Mouse (Mus musculus) embryonic facial prominence, embryonic 14.5 days (tissue): ENCODE data around the gene Slc44a3. TPM values are rescaled to one million over a fixed set of nuclear protein-coding genes. Genes with fewer than 3 reads are reported as not detected.
A peak's percentile ranks its signal among the peaks of the same experiment; 100 is the strongest.

ENCODE experiments used
- ATAC-seq: fragments of 200-750 bp; cut with Nextera tagmentation; 2 replicates; pipeline ENCODE4 v1.8.0; 2017; ENCODE audit warnings: low read depth, moderate number of reproducible peaks, moderate TSS enrichment
- DNase-seq: peaks from one replicate; pipeline ENCODE4 v3.0.0-alpha.2; 2015; ENCODE audit warnings: low spot score
- H3K27ac ChIP-seq: fragments of 300-500 bp; sonication (generic); replicated peaks from 2 replicates; pipeline ENCODE4 v1.5.1; 2014; ENCODE audit warnings: low read depth, mild to moderate bottlenecking, low read length, moderate library complexity
- H3K27me3 ChIP-seq: fragments of 300-500 bp; sonication (generic); replicated peaks from 2 replicates; pipeline ENCODE4 v1.6.1; 2014; ENCODE audit warnings: low read length; ENCODE audit not compliant: control insufficient read depth, insufficient read depth
- H3K36me3 ChIP-seq: fragments of 300-500 bp; sonication (generic); 2 replicates; pipeline ENCODE4 v1.6.1; 2014; ENCODE audit warnings: low read length, mixed read lengths; ENCODE audit not compliant: control insufficient read depth, insufficient read depth
- H3K4me1 ChIP-seq: fragments of 300-500 bp; sonication (generic); 2 replicates; pipeline ENCODE4 v1.6.1; 2014; ENCODE audit warnings: antibody characterized with exemption, low read length; ENCODE audit not compliant: control insufficient read depth, insufficient read depth
- H3K4me2 ChIP-seq: fragments of 300-500 bp; sonication (generic); 2 replicates; pipeline ENCODE4 v1.6.1; 2014; ENCODE audit warnings: low read depth, mild to moderate bottlenecking, low read length, moderate library complexity, mixed read lengths
- H3K4me3 ChIP-seq: fragments of 300-500 bp; sonication (generic); 2 replicates; pipeline ENCODE4 v1.5.1; 2014; ENCODE audit warnings: low read depth, mild to moderate bottlenecking, low read length
- H3K9ac ChIP-seq: fragments of 300-500 bp; sonication (generic); 2 replicates; pipeline ENCODE4 v1.6.1; 2014; ENCODE audit warnings: low read depth, mild to moderate bottlenecking, low read length, moderate library complexity, mixed read lengths
- H3K9me3 ChIP-seq: fragments of 300-500 bp; sonication (generic); 2 replicates; pipeline ENCODE4 v1.6.1; 2016; ENCODE audit warnings: low read length; ENCODE audit not compliant: control insufficient read depth
- WGBS: fragments of 180-500 bp; shearing (Covaris S2); extraction: QIAGEN DNeasy Blood & Tissue Kit; methylation state at CpG from one replicate; pipeline ENCODE4 v1.1.7; 2014; 5-methylcytosine and 5-hydroxymethylcytosine counted together
- polyA plus RNA-seq: library from polyadenylated mRNA; unstranded; fragments of >200 nt; fragmentation: Nextera tagmentation; extraction: Ambion mirVana; gene quantifications from 2 replicates; pipeline ENCODE4 v1.2.1, GENCODE M21; 2014

The Slc44a3 gene
- polyA plus RNA-seq, 1 experiment from 2014 or later, result 6.4 TPM

DNA sequence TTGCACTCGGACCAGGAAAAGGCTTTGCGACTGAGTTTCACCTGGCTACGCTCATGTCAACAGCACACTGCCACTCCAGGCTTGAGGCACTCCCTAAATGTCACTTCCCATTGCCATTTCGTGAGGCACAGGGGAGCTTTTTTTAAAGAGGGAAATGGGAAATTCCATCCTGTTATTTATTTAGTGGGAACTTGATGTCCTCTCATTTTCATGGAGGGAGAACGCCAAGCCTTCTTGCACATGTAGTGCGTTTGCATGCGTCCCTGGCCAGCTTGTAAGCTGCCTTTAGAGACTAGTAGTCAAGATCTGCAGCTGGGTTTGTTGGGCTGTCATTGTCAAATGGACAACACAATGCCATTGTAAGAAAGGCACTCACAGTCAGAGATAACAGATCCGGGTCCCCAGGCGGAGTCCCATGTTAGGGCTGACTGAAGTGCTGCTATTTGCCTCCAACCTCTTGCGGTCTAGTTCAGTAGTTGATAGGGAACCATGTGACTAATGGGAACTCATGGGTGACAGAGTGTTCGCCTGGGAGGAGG lies 92.5 kb downstream of the Slc44a3 start:
- H3K4me1 ChIP-seq, result peaks cover 61% of the 10 kb centered on the region
- no peak overlapping the region for H3K4me3 ChIP-seq
- H3K4me2 ChIP-seq, result no peak overlapping the region
- no peaks in the 10 kb centered on the region for H3K9me3 ChIP-seq
- H3K27me3 ChIP-seq, result no peaks in the 10 kb centered on the region
- H3K9ac ChIP-seq, result no peak overlapping the region
- peaks cover 37% of the 10 kb centered on the region for H3K36me3 ChIP-seq
- 67% methylated on average over 11 of the region's 11 CpGs for WGBS
- ATAC-seq (no peak), DNase-seq (no peak)
- H3K27ac ChIP-seq, result no peak overlapping the region

DNA sequence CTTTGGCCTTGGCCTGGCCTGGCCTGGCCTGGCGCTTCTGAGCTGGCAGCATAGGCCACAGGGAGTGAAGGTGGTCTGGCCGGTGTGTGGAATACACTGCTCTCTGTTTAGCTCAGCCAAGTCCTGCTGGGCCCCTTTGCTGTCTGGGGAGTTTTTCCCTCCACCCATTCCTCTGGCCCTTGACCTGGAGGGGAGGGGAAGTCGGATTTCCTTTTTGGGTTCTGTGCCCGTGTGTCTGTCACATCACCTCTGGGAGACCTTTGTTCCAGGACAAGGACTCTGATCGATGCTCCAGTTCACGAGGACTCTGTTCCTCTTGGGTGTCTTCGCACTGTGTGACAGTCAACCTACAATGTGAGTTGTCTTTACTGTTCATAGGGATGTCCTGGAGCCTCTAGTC lies 94.2 kb downstream of the Slc44a3 start:
- Histone ChIP-seq H3K4me1 (peaks cover 75% of the 10 kb centered on the region), H3K9ac (no peak overlapping the region), H3K27ac (no peak overlapping the region), H3K4me3 (no peak overlapping the region), H3K27me3 (no peaks in the 10 kb centered on the region), H3K4me2 (no peak overlapping the region), H3K36me3 (peaks cover 23% of the 10 kb centered on the region), H3K9me3 (no peaks in the 10 kb centered on the region)
- no peak for DNase-seq
- ATAC-seq, result no peak
- WGBS, result 70% methylated on average over 6 of the region's 7 CpGs

DNA sequence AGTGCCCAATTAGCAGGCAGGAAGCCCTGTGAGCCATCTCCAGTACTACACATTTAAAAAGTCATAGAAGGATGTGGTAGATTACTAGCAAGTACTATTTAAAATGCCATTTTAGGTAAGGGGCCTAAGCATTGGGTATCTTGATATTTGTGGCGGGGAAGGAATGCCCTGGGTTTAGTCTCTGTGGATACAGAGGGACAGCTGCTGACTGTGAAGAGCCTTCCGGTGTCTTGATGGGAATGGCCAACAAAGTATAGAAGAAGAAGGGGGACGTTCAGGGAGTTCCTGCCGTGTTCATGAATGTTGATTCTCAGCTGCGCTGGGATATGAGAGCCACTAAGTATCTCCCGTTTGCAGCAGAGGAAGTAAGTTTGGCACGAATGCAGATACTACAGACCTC lies 95.1 kb downstream of the Slc44a3 start:
- 75% methylated on average over 7 of the region's 7 CpGs for WGBS
- Histone ChIP-seq H3K4me3 (no peak overlapping the region), H3K27me3 (no peaks in the 10 kb centered on the region), H3K9ac (no peak overlapping the region), H3K4me2 (no peak overlapping the region), H3K36me3 (peaks cover 15% of the 10 kb centered on the region; the same call in 1 of the 2 replicates), H3K27ac (no peak overlapping the region), H3K9me3 (no peaks in the 10 kb centered on the region), H3K4me1 (peaks cover 81% of the 10 kb centered on the region)
- ATAC-seq, result no peak
- no peak for DNase-seq

DNA sequence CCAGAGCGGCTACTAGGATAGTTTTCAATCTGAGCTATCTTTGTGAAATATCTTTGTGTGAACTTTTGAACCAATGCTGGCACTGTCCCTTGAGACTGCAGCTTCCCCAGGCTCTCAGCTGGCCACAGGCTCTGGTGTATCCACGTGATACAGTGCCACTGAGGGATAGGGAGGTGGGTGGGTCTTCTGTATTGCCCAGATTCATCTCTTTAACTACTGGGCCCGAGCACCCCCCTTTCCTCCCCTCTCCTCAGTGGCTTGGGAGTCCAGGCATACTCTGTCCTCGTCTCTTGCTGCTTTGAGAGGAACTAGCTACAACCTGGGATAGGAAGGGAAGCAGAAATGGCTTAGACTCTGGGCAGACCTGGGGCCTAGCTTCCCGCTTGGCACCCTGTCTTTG lies 96.9 kb downstream of the Slc44a3 start:
- Histone ChIP-seq H3K27me3 (no peaks in the 10 kb centered on the region), H3K9me3 (no peaks in the 10 kb centered on the region), H3K27ac (0 out of 2 replicates have a peak overlapping the region, but pooled peaks have one; percentile 90), H3K4me1 (peaks cover 76% of the 10 kb centered on the region), H3K4me3 (no peak overlapping the region), H3K9ac (no peak overlapping the region), H3K36me3 (0 out of 2 replicates have a peak, but pooled peaks cover 4% of the 10 kb centered on the region), H3K4me2 (peak overlapping the region; percentile 48; the same call in 1 of the 2 replicates)
- 58% methylated on average over 5 of the region's 5 CpGs for WGBS
- ATAC-seq (no peak), DNase-seq (no peak)

- WGBS, result 14% methylated on average over 8 of the region's 8 CpGs
- peak overlapping the region; percentile 50 for H3K9ac ChIP-seq
- DNase-seq, result peak; percentile 95
- H3K27ac ChIP-seq, result peak overlapping the region; percentile 90
- peaks cover 75% of the 10 kb centered on the region for H3K4me1 ChIP-seq
- H3K4me3 ChIP-seq, result peak overlapping the region; percentile 7; the same call in 1 of the 2 replicates
- H3K9me3 ChIP-seq, result no peaks in the 10 kb centered on the region
- peak; percentile 91 for ATAC-seq
- H3K4me2 ChIP-seq, result peak overlapping the region; percentile 48
- no peaks in the 10 kb centered on the region for H3K27me3 ChIP-seq
- H3K36me3 ChIP-seq, result 0 out of 2 replicates have a peak, but pooled peaks cover 4% of the 10 kb centered on the region
Measured at GRCm38 (mm10) chr3:121433968-121434533, 98.2 kb downstream of the Slc44a3 start.

- Histone ChIP-seq H3K4me1 (peaks cover 75% of the 10 kb centered on the region), H3K9ac (peak overlapping the region; percentile 50; the same call in 1 of the 2 replicates), H3K4me3 (no peak overlapping the region), H3K36me3 (0 out of 2 replicates have a peak, but pooled peaks cover 4% of the 10 kb centered on the region), H3K27me3 (no peaks in the 10 kb centered on the region), H3K4me2 (peak overlapping the region; percentile 48), H3K27ac (peak overlapping the region; percentile 90), H3K9me3 (no peaks in the 10 kb centered on the region)
- ATAC-seq (no peak), DNase-seq (no peak)
- WGBS, result 44% methylated on average over 6 of the region's 6 CpGs
Measured at GRCm38 (mm10) chr3:121433359-121433758, 98.8 kb downstream of the Slc44a3 start.

DNA sequence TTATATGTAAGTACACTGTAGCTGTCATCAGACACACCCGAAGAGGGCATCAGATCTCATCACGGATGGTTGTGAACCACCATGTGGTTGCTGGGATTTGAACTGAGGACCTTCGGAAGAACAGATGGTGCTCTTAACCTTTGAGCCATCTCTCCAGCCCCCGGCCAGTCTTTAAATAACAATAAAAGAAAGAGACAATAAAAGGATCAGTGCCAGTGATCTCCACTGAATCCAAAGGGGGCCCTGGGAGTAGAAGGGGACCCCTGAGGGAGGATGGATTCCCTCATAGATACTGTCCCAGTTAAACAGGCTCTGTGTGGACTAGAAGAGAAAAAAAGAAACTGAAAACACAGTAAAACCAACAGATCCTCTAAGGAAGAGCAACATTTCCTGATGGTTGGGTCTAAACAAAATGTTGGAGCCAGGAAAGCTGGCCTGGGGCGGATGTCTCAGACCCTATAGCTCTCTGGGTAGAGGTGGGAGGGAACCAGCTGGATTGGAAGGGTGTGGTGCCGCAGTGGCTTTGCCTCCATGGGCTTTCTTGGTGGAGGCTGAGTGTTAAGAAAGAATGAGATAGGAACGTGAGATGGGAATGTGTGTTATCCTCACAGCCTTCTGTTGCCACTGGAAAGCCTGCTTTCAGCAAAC lies 101.8 kb downstream of the Slc44a3 start:
- H3K27ac ChIP-seq, result 0 out of 2 replicates have a peak overlapping the region, but pooled peaks have one; percentile 4
- no peaks in the 10 kb centered on the region for H3K9me3 ChIP-seq
- no peaks in the 10 kb centered on the region for H3K36me3 ChIP-seq
- 48% methylated on average over 7 of the region's 7 CpGs for WGBS
- H3K27me3 ChIP-seq, result no peaks in the 10 kb centered on the region
- H3K4me3 ChIP-seq, result peak overlapping the region; percentile 70
- no peak for ATAC-seq
- H3K9ac ChIP-seq, result no peak overlapping the region; the same call in 1 of the 2 replicates
- H3K4me1 ChIP-seq, result peaks cover 63% of the 10 kb centered on the region
- DNase-seq, result no peak
- H3K4me2 ChIP-seq, result peak overlapping the region; percentile 93

DNA sequence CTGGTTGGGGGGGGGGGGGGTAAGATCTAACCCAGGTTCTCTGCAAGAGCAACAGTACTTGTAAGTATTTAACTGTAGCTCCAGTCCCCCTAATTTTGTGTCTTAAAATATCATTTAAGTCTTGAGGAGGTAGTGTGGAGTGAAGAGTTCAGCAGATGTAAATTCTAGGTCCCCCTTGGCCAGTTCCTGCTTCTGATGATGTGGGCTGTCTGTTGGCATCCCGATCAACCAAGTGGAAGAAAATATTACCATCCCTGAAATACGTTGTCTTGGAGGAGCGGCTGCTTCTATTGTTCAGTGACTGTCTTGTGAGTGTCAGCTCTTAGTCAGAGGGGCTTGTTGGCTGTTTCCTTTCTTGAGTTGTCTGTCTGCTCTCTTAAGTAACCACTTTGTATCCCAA lies 102.7 kb downstream of the Slc44a3 start:
- no peak for ATAC-seq
- H3K4me2 ChIP-seq, result peak overlapping the region; percentile 93
- H3K4me1 ChIP-seq, result peaks cover 58% of the 10 kb centered on the region
- H3K27ac ChIP-seq, result peak overlapping the region; percentile 16; the same call in 1 of the 2 replicates
- no peak for DNase-seq
- peak overlapping the region; percentile 70 for H3K4me3 ChIP-seq
- peak overlapping the region; percentile 98 for H3K9ac ChIP-seq
- H3K9me3 ChIP-seq, result no peaks in the 10 kb centered on the region
- H3K36me3 ChIP-seq, result no peaks in the 10 kb centered on the region
- WGBS, result 36% methylated on average over 3 of the region's 3 CpGs
- 0 out of 2 replicates have a peak, but pooled peaks cover 4% of the 10 kb centered on the region for H3K27me3 ChIP-seq
